Mouse (Mus musculus): ENCODE data around the gene Nptn. TPM values are rescaled to one million over a fixed set of nuclear protein-coding genes. Genes with fewer than 3 reads are reported as not detected.
"Not testable (repeated sequence)": the region's sequence is repeated elsewhere in the genome, so short reads cannot be mapped to it uniquely, and the experiment has no call there.

Gene Nptn
- total RNA-seq, 1 experiment = 131 TPM

GRCm38 (mm10) chr9:58556627-58557026 is 25.4 kb upstream of the Nptn start:
- peaks cover 9 to 16% of the 10 kb centered on the region in 2 experiments for H3K4me1 ChIP-seq (ENCODE audit: control insufficient read depth in 2 of 2, insufficient read depth in 2 of 2, low read length in 2 of 2, poor library complexity in 1 of 2)
- in situ Hi-C loops (cut with MboI; ENCODE audit: low sequenced_read_pairs in 2 of 2, unreplicated experiment in 2 of 2) = no loop called here
- H3K4me3 ChIP-seq (ENCODE audit: insufficient read depth in 1 of 2, low read depth in 1 of 2, low read length in 2 of 2, poor library complexity in 1 of 2, severe bottlenecking in 1 of 2) = no peak overlapping the region
- H3K27ac ChIP-seq (ENCODE audit: insufficient read depth, low read depth, low read length, poor library complexity, severe bottlenecking) = no peak overlapping the region
- H3K36me3 ChIP-seq (ENCODE audit: control insufficient read depth, insufficient read depth, low read length, poor library complexity, severe bottlenecking) = peaks cover 3% of the 10 kb centered on the region; the same call in 1 of the 2 replicates
- no peak for DNase-seq (ENCODE audit: low read depth, low spot score)
- H3K9ac ChIP-seq (ENCODE audit: insufficient read depth, low read depth, low read length, poor library complexity, severe bottlenecking) = 0 out of 2 replicates have a peak overlapping the region, but pooled peaks have one; percentile 31
- H3K9me3 ChIP-seq (ENCODE audit: control insufficient read depth, insufficient read depth, low read depth, low read length) = no peaks in the 10 kb centered on the region
- TF ChIP-seq MAFK (IDR thresholded peaks at IDR 0.05; ENCODE audit: insufficient read depth, low read depth, low read length) (no peak), CHD2 (IDR thresholded peaks at IDR 0.05; ENCODE audit: low read depth, low read length) (no peak), ZNF384 (IDR thresholded peaks at IDR 0.05; ENCODE audit: low read depth, low read length) (no peak), HCFC1 (IDR thresholded peaks at IDR 0.05; ENCODE audit: borderline replicate concordance, insufficient read depth, low read length) (no peak), ZC3H11A (IDR thresholded peaks at IDR 0.05; ENCODE audit: borderline replicate concordance, low read depth, low read length) (no peak)

GRCm38 (mm10) chr9:58557457-58558455 is 24.3 kb upstream of the Nptn start:
- no peaks in the 10 kb centered on the region for H3K9me3 ChIP-seq (ENCODE audit: control insufficient read depth, insufficient read depth, low read depth, low read length)
- H3K27ac ChIP-seq (ENCODE audit: insufficient read depth, low read depth, low read length, poor library complexity, severe bottlenecking) = no peak overlapping the region; the same call in 1 of the 2 replicates
- in situ Hi-C loops (cut with MboI; ENCODE audit: low sequenced_read_pairs in 2 of 2, unreplicated experiment in 2 of 2) = no loop called here
- no peak for DNase-seq (ENCODE audit: low read depth, low spot score)
- no peak overlapping the region for H3K9ac ChIP-seq (ENCODE audit: insufficient read depth, low read depth, low read length, poor library complexity, severe bottlenecking)
- TF ChIP-seq MAFK (IDR thresholded peaks at IDR 0.05; ENCODE audit: insufficient read depth, low read depth, low read length) (peak; percentile 58; the same call in 1 of the 2 replicates), ZNF384 (IDR thresholded peaks at IDR 0.05; ENCODE audit: low read depth, low read length) (no peak), CHD2 (IDR thresholded peaks at IDR 0.05; ENCODE audit: low read depth, low read length) (no peak), HCFC1 (IDR thresholded peaks at IDR 0.05; ENCODE audit: borderline replicate concordance, insufficient read depth, low read length) (no peak), ZC3H11A (IDR thresholded peaks at IDR 0.05; ENCODE audit: borderline replicate concordance, low read depth, low read length) (no peak)
- H3K4me3 ChIP-seq (ENCODE audit: insufficient read depth in 1 of 2, low read depth in 1 of 2, low read length in 2 of 2, poor library complexity in 1 of 2, severe bottlenecking in 1 of 2) = no peak overlapping the region
- H3K36me3 ChIP-seq (ENCODE audit: control insufficient read depth, insufficient read depth, low read length, poor library complexity, severe bottlenecking) = no peaks in the 10 kb centered on the region
- peaks cover 9 to 14% of the 10 kb centered on the region in 2 experiments for H3K4me1 ChIP-seq (ENCODE audit: control insufficient read depth in 2 of 2, insufficient read depth in 2 of 2, low read length in 2 of 2, poor library complexity in 1 of 2)

- no peak overlapping the region for H3K4me3 ChIP-seq (ENCODE audit: insufficient read depth in 1 of 2, low read depth in 1 of 2, low read length in 2 of 2, poor library complexity in 1 of 2, severe bottlenecking in 1 of 2)
- in situ Hi-C loops (cut with MboI; ENCODE audit: low sequenced_read_pairs in 2 of 2, unreplicated experiment in 2 of 2) = no loop called here
- peaks cover 8 to 12% of the 10 kb centered on the region in 2 experiments for H3K4me1 ChIP-seq (ENCODE audit: control insufficient read depth in 2 of 2, insufficient read depth in 2 of 2, low read length in 2 of 2, poor library complexity in 1 of 2)
- H3K9me3 ChIP-seq (ENCODE audit: control insufficient read depth, insufficient read depth, low read depth, low read length) = no peaks in the 10 kb centered on the region
- DNase-seq (ENCODE audit: low read depth, low spot score) = no peak
- no peaks in the 10 kb centered on the region for H3K36me3 ChIP-seq (ENCODE audit: control insufficient read depth, insufficient read depth, low read length, poor library complexity, severe bottlenecking)
- no peak for TF ChIP-seq ZC3H11A (IDR thresholded peaks at IDR 0.05; ENCODE audit: borderline replicate concordance, low read depth, low read length)
- TF ChIP-seq HCFC1 (IDR thresholded peaks at IDR 0.05; ENCODE audit: borderline replicate concordance, insufficient read depth, low read length) = no peak
- TF ChIP-seq CHD2 (IDR thresholded peaks at IDR 0.05; ENCODE audit: low read depth, low read length) = no peak
- no peak for TF ChIP-seq ZNF384 (IDR thresholded peaks at IDR 0.05; ENCODE audit: low read depth, low read length)
- TF ChIP-seq MAFK (IDR thresholded peaks at IDR 0.05; ENCODE audit: insufficient read depth, low read depth, low read length) = no peak
- no peak overlapping the region for H3K9ac ChIP-seq (ENCODE audit: insufficient read depth, low read depth, low read length, poor library complexity, severe bottlenecking)
- no peak overlapping the region for H3K27ac ChIP-seq (ENCODE audit: insufficient read depth, low read depth, low read length, poor library complexity, severe bottlenecking)
Observed at GRCm38 (mm10) chr9:58560211-58560610, 21.8 kb upstream of the Nptn start.

GRCm38 (mm10) chr9:58565945-58566344 is 16.1 kb upstream of the Nptn start:
- H3K9ac ChIP-seq (ENCODE audit: insufficient read depth, low read depth, low read length, poor library complexity, severe bottlenecking); DNase-seq (ENCODE audit: low read depth, low spot score); H3K4me1 ChIP-seq (ENCODE audit: control insufficient read depth in 2 of 2, insufficient read depth in 2 of 2, low read length in 2 of 2, poor library complexity in 1 of 2); H3K9me3 ChIP-seq (ENCODE audit: control insufficient read depth, insufficient read depth, low read depth, low read length); H3K36me3 ChIP-seq (ENCODE audit: control insufficient read depth, insufficient read depth, low read length, poor library complexity, severe bottlenecking); H3K4me3 ChIP-seq (ENCODE audit: insufficient read depth in 1 of 2, low read depth in 1 of 2, low read length in 2 of 2, poor library complexity in 1 of 2, severe bottlenecking in 1 of 2); H3K27ac ChIP-seq (ENCODE audit: insufficient read depth, low read depth, low read length, poor library complexity, severe bottlenecking); in situ Hi-C loops (cut with MboI; ENCODE audit: low sequenced_read_pairs in 2 of 2, unreplicated experiment in 2 of 2): not testable (repeated sequence)
